In genomic region chr5:31241522-31242034, GRCm38 (mm10) we compare ENCODE assay signal across 8 mouse cellular contexts. TPM values are rescaled to one million over a fixed set of nuclear protein-coding genes. Genes with fewer than 3 reads are reported as not detected.
DNase-seq lines count a peak whose midpoint lies in the region; ATAC-seq and TF ChIP-seq lines count a peak whose summit lies in the region.

No protein-coding gene starts in this region.

- H3K9me3 ChIP-seq in lung, embryonic 15.5 days = no peaks in the 10 kb centered on the region
- H3K9me3 ChIP-seq in embryonic facial prominence, embryonic 15.5 days (replicated peaks) = no peaks in the 10 kb centered on the region
- H3K9me3 ChIP-seq in limb, embryonic 10.5 days (replicated peaks) = no peaks in the 10 kb centered on the region

- DNase-seq in lung, postnatal 25 days (ENCODE audit: low spot score) = no peak
- DNase-seq in limb, embryonic 10.5 days (ENCODE audit: low spot score) = no peak
- no peak for DNase-seq in adrenal gland, postnatal 10 days
- DNase-seq in adrenal gland, postnatal 36 days = no peak
- no peak for DNase-seq in left cerebral cortex, adult 18-20 months (ENCODE audit: low spot score in 2 of 2)

- TF ChIP-seq CTCF in olfactory bulb, adult 2 months (IDR thresholded peaks at IDR 0.05; ENCODE audit: insufficient read depth, low read depth, low read length) = no peak

- TF ChIP-seq POLR2A in olfactory bulb, adult 2 months (IDR thresholded peaks at IDR 0.05; ENCODE audit: insufficient read depth, low read depth, low read length) = no peak

- peaks cover 9% of the 10 kb centered on the region for H3K4me1 ChIP-seq in lung, embryonic 15.5 days
- peaks cover 9% of the 10 kb centered on the region for H3K4me1 ChIP-seq in embryonic facial prominence, embryonic 15.5 days
- peaks cover 13% of the 10 kb centered on the region for H3K4me1 ChIP-seq in limb, embryonic 10.5 days
- H3K4me1 ChIP-seq in olfactory bulb, adult 2 months (ENCODE audit: control insufficient read depth, insufficient read depth, low read length) = no peaks in the 10 kb centered on the region

- H3K36me3 ChIP-seq in lung, embryonic 15.5 days = peaks cover 30% of the 10 kb centered on the region
- H3K36me3 ChIP-seq in embryonic facial prominence, embryonic 15.5 days = peaks cover 31% of the 10 kb centered on the region
- peaks cover 31% of the 10 kb centered on the region for H3K36me3 ChIP-seq in limb, embryonic 10.5 days

- H3K4me3 ChIP-seq in lung, embryonic 15.5 days = peak overlapping the region; percentile 94
- peak overlapping the region; percentile 96 for H3K4me3 ChIP-seq in embryonic facial prominence, embryonic 15.5 days (replicated peaks)
- peak overlapping the region; percentile 96 for H3K4me3 ChIP-seq in limb, embryonic 10.5 days
- H3K4me3 ChIP-seq in olfactory bulb, adult 2 months (ENCODE audit: insufficient read depth, low read depth, low read length) = peak overlapping the region; percentile 71

- H3K27me3 ChIP-seq in lung, embryonic 15.5 days = no peaks in the 10 kb centered on the region
- H3K27me3 ChIP-seq in embryonic facial prominence, embryonic 15.5 days = no peaks in the 10 kb centered on the region
- no peaks in the 10 kb centered on the region for H3K27me3 ChIP-seq in limb, embryonic 10.5 days (ENCODE audit: low read depth, poor library complexity, severe bottlenecking)

- peak overlapping the region; percentile 92 for H3K4me2 ChIP-seq in lung, embryonic 15.5 days
- peak overlapping the region; percentile 73 for H3K4me2 ChIP-seq in embryonic facial prominence, embryonic 15.5 days (replicated peaks)

- peak overlapping the region; percentile 98 for H3K9ac ChIP-seq in lung, embryonic 15.5 days
- H3K9ac ChIP-seq in embryonic facial prominence, embryonic 15.5 days = peak overlapping the region; percentile 92

- WGBS in lung, embryonic 15.5 days = under 1% methylated on average over 13 of the region's 13 CpGs
- whole genome bisulfite sequencing in embryonic facial prominence, embryonic 15.5 days = under 1% methylated on average over 13 of the region's 13 CpGs
- WGBS in limb, embryonic 10.5 days = 1% methylated on average over 13 of the region's 13 CpGs
- WGBS in olfactory bulb, adult 2 months = 0% methylated on average over 13 of the region's 13 CpGs

- peak overlapping the region; percentile 99 for H3K27ac ChIP-seq in lung, embryonic 15.5 days
- H3K27ac ChIP-seq in embryonic facial prominence, embryonic 15.5 days (replicated peaks) = peak overlapping the region; percentile 99
- peak overlapping the region; percentile 97 for H3K27ac ChIP-seq in limb, embryonic 10.5 days
- H3K27ac ChIP-seq in olfactory bulb, adult 2 months (ENCODE audit: insufficient read depth, low read depth, low read length) = no peak overlapping the region

- ATAC-seq in lung, embryonic 15.5 days (ENCODE audit: borderline replicate concordance, extremely low read depth, low FRiP score, low TSS enrichment) = no peak
- ATAC-seq in embryonic facial prominence, embryonic 15.5 days (ENCODE audit: insufficient number of reproducible peaks, low FRiP score, low TSS enrichment, low read depth) = no peak

RNA-seq across cellular contexts. Expression of gene Gm9970, which starts 0.5 kb away (rescaled TPM):
- polyA plus RNA-seq in lung, embryonic 15.5 days (2015; fragmentation: Nextera tagmentation; extraction: Ambion mirVana) = 0.40 and 0.64 TPM in 2 replicates
- polyA plus RNA-seq in embryonic facial prominence, embryonic 15.5 days (2015; fragmentation: Nextera tagmentation; extraction: Ambion mirVana) = 0.99 TPM in 1 of 2 replicates, not detected in the other
- 0.40 and 0.48 TPM in 2 replicates for polyA plus RNA-seq in limb, embryonic 10.5 days (2016; fragmentation: Nextera tagmentation; extraction: Ambion mirVana)
- not detected in 2 replicates for polyA plus RNA-seq in olfactory bulb, adult 2 months (2012; ENCODE audit: insufficient read depth, insufficient read length, low replicate concordance, missing spikeins)
- under 1 TPM in 1 of 2 experiments, not detected in 1; 0.97 TPM for total RNA-seq in adrenal gland, postnatal 10 days (2021)
- total RNA-seq in adrenal gland, postnatal 36 days (2021) = not detected
- total RNA-seq in left cerebral cortex, adult 18-20 months (2021) = not detected

RNA-seq across cellular contexts. Expression of gene Nrbp1, which starts 0.9 kb away (rescaled TPM):
- polyA plus RNA-seq in lung, embryonic 15.5 days (2015; fragmentation: Nextera tagmentation; extraction: Ambion mirVana) = 155 and 167 TPM in 2 replicates
- polyA plus RNA-seq in embryonic facial prominence, embryonic 15.5 days (2015; fragmentation: Nextera tagmentation; extraction: Ambion mirVana) = 175 and 178 TPM in 2 replicates
- polyA plus RNA-seq in limb, embryonic 10.5 days (2016; fragmentation: Nextera tagmentation; extraction: Ambion mirVana) = 118 and 133 TPM in 2 replicates
- 272 TPM in 1 of 2 replicates, not detected in the other for polyA plus RNA-seq in olfactory bulb, adult 2 months (2012; ENCODE audit: insufficient read depth, insufficient read length, low replicate concordance, missing spikeins)
- total RNA-seq in adrenal gland, postnatal 10 days (2021) = 10 to 100 TPM; 79.6 to 86.2 TPM
- total RNA-seq in adrenal gland, postnatal 36 days (2021) = 10 to 100 TPM; 80.6 to 95.8 TPM
- total RNA-seq in left cerebral cortex, adult 18-20 months (2021) = 10 to 100 TPM; 86.2 to 87.1 TPM

RNA-seq across cellular contexts. Expression of gene Krtcap3, which starts 9.9 kb away (rescaled TPM):
- 36.4 and 37.9 TPM in 2 replicates for polyA plus RNA-seq in lung, embryonic 15.5 days (2015; fragmentation: Nextera tagmentation; extraction: Ambion mirVana)
- polyA plus RNA-seq in embryonic facial prominence, embryonic 15.5 days (2015; fragmentation: Nextera tagmentation; extraction: Ambion mirVana) = 21.8 and 23.5 TPM in 2 replicates
- polyA plus RNA-seq in limb, embryonic 10.5 days (2016; fragmentation: Nextera tagmentation; extraction: Ambion mirVana) = 18.3 and 26.7 TPM in 2 replicates
- polyA plus RNA-seq in olfactory bulb, adult 2 months (2012; ENCODE audit: insufficient read depth, insufficient read length, low replicate concordance, missing spikeins) = not detected in 2 replicates
- 1 to 10 TPM; 3.0 to 4.9 TPM for total RNA-seq in adrenal gland, postnatal 10 days (2021)
- total RNA-seq in adrenal gland, postnatal 36 days (2021) = 1 to 10 TPM; 3.7 to 4.1 TPM
- 1 to 10 TPM; 1.9 to 2.4 TPM for total RNA-seq in left cerebral cortex, adult 18-20 months (2021)

RNA-seq across cellular contexts. Expression of gene Ppm1g, which starts 21.1 kb away (rescaled TPM):
- polyA plus RNA-seq in lung, embryonic 15.5 days (2015; fragmentation: Nextera tagmentation; extraction: Ambion mirVana) = 141 and 144 TPM in 2 replicates
- polyA plus RNA-seq in embryonic facial prominence, embryonic 15.5 days (2015; fragmentation: Nextera tagmentation; extraction: Ambion mirVana) = 113 and 115 TPM in 2 replicates
- 189 and 210 TPM in 2 replicates for polyA plus RNA-seq in limb, embryonic 10.5 days (2016; fragmentation: Nextera tagmentation; extraction: Ambion mirVana)
- polyA plus RNA-seq in olfactory bulb, adult 2 months (2012; ENCODE audit: insufficient read depth, insufficient read length, low replicate concordance, missing spikeins) = not detected in 2 replicates
- total RNA-seq in adrenal gland, postnatal 10 days (2021) = 100 to 1,000 TPM; 125 to 127 TPM
- 100 to 1,000 TPM; 105 to 129 TPM for total RNA-seq in adrenal gland, postnatal 36 days (2021)
- total RNA-seq in left cerebral cortex, adult 18-20 months (2021) = 10 to 100 TPM; 70.7 to 76.2 TPM

RNA-seq across cellular contexts. Expression of gene Zfp513, which starts 39.5 kb away (rescaled TPM):
- polyA plus RNA-seq in lung, embryonic 15.5 days (2015; fragmentation: Nextera tagmentation; extraction: Ambion mirVana) = 8.8 and 9.5 TPM in 2 replicates
- 12.2 and 12.5 TPM in 2 replicates for polyA plus RNA-seq in embryonic facial prominence, embryonic 15.5 days (2015; fragmentation: Nextera tagmentation; extraction: Ambion mirVana)
- 11.8 and 11.9 TPM in 2 replicates for polyA plus RNA-seq in limb, embryonic 10.5 days (2016; fragmentation: Nextera tagmentation; extraction: Ambion mirVana)
- polyA plus RNA-seq in olfactory bulb, adult 2 months (2012; ENCODE audit: insufficient read depth, insufficient read length, low replicate concordance, missing spikeins) = not detected in 2 replicates
- 10 to 100 TPM; 23.0 to 23.7 TPM for total RNA-seq in adrenal gland, postnatal 10 days (2021)
- total RNA-seq in adrenal gland, postnatal 36 days (2021) = 10 to 100 TPM; 28.1 to 34.1 TPM
- 10 to 100 TPM; 24.2 to 28.7 TPM for total RNA-seq in left cerebral cortex, adult 18-20 months (2021)

Comparison
In these comparisons a context has a peak if more than half of its experiments do, and no peak if none do; other contexts are left out.
1. RNA of gene Krtcap3, which starts 9.9 kb away (polyA plus RNA-seq): 36.4 to 37.9 TPM in lung, embryonic 15.5 days, 18.3 to 26.7 TPM in limb, embryonic 10.5 days and 21.8 to 23.5 TPM in embryonic facial prominence, embryonic 15.5 days; not detected in olfactory bulb, adult 2 months; every median in the first group is over 10 times any median in the second.
2. Peak in every context shown above with its lines, with median percentiles within 50 percentile points of each other: H3K4me3 ChIP-seq.